Mouse (Mus musculus) heart, embryonic 11.5 days (tissue): ENCODE results near the gene 4930522H14Rik. TPM values are rescaled to one million over a fixed set of nuclear protein-coding genes. Genes with fewer than 3 reads are reported as not detected.

Experiments
- ATAC-seq: fragments of 200-750 bp; cut with Nextera tagmentation; replicated peaks from 2 replicates; pipeline ENCODE4 v1.8.0; 2017; ENCODE audit warnings: moderate library complexity; ENCODE audit not compliant: insufficient number of reproducible peaks, low FRiP score, low TSS enrichment
- H3K27ac ChIP-seq: fragments of 300-500 bp; sonication (generic); 2 replicates; pipeline ENCODE4 v1.5.1; 2014; ENCODE audit warnings: mild to moderate bottlenecking, low read depth, low read length
- H3K27me3 ChIP-seq: fragments of 300-500 bp; sonication (generic); 2 replicates; pipeline ENCODE4 v1.6.1; 2014; ENCODE audit warnings: mild to moderate bottlenecking, low read length, mixed read lengths; ENCODE audit not compliant: control insufficient read depth, insufficient read depth
- H3K36me3 ChIP-seq: fragments of 300-500 bp; sonication (generic); 2 replicates; pipeline ENCODE4 v1.6.1; 2014; ENCODE audit warnings: mild to moderate bottlenecking, low read length, moderate library complexity, mixed read lengths; ENCODE audit not compliant: control insufficient read depth, insufficient read depth
- H3K4me1 ChIP-seq: fragments of 300-500 bp; sonication (generic); 2 replicates; pipeline ENCODE4 v1.6.1; 2014; ENCODE audit warnings: low read length; ENCODE audit not compliant: control insufficient read depth, insufficient read depth
- H3K4me2 ChIP-seq: fragments of 300-500 bp; sonication (generic); 2 replicates; pipeline ENCODE4 v1.6.1; 2014; ENCODE audit warnings: mild to moderate bottlenecking, moderate library complexity
- H3K4me3 ChIP-seq: fragments of 300-500 bp; sonication (generic); 2 replicates; pipeline ENCODE4 v1.5.1; 2014; ENCODE audit warnings: low read depth, low read length
- H3K9ac ChIP-seq: fragments of 300-500 bp; sonication (generic); 2 replicates; pipeline ENCODE4 v1.6.1; 2014; ENCODE audit warnings: mild to moderate bottlenecking, low read depth, low read length, moderate library complexity
- H3K9me3 ChIP-seq: fragments of 300-500 bp; sonication (generic); replicated peaks from 2 replicates; pipeline ENCODE4 v1.6.1; 2016; ENCODE audit warnings: low read length; ENCODE audit not compliant: control insufficient read depth
- WGBS: fragments of 180-500 bp; shearing (Covaris S2); extraction: QIAGEN DNeasy Blood & Tissue Kit; methylation state at CpG from one replicate; pipeline ENCODE4 v1.1.7; 2014; ENCODE audit not compliant: insufficient replicate concordance; 5-methylcytosine and 5-hydroxymethylcytosine counted together
- polyA plus RNA-seq: library from polyadenylated mRNA; unstranded; fragments of >200 nt; fragmentation: Nextera tagmentation; extraction: Ambion mirVana; gene quantifications from 2 replicates; pipeline ENCODE4 v1.2.1, GENCODE M21; 2014

The 4930522H14Rik gene
- polyA plus RNA-seq, 1 experiment from 2014 or later: not detected

DNA sequence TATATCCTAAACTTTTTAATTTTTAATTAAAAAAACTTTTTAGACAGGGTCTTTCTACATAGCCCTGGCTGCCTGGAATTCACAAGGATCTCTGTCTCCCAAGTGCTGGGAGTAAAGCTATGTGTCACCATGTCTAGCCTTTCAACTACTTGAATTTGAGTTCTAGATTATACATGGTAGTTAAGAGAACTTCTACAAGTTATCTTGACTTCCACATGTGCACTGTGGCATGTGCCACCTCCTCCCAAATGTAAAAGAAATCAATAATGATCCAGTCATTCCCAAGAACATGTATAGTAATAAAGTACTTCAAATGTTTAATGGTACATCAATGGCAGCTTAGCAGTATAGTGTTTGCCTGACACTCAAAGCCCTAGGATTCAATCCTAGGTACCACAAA lies 63.4 kb downstream of the 4930522H14Rik start:
- no peak overlapping the region for H3K4me3 ChIP-seq
- H3K27ac ChIP-seq: no peak overlapping the region
- H3K4me1 ChIP-seq: no peaks in the 10 kb centered on the region
- H3K9me3 ChIP-seq: no peaks in the 10 kb centered on the region
- no peak for ATAC-seq
- H3K36me3 ChIP-seq: 0 out of 2 replicates have a peak, but pooled peaks cover 4% of the 10 kb centered on the region
- no peaks in the 10 kb centered on the region for H3K27me3 ChIP-seq
- H3K4me2 ChIP-seq: no peak overlapping the region
- H3K9ac ChIP-seq: no peak overlapping the region

GRCm38 (mm10) chr4:109463892-109464291 lies 67.2 kb downstream of the 4930522H14Rik start:
- H3K9ac ChIP-seq: no peak overlapping the region
- peaks cover 9% of the 10 kb centered on the region; the same call in 1 of the 2 replicates for H3K4me1 ChIP-seq
- H3K4me3 ChIP-seq: no peak overlapping the region
- no peak for ATAC-seq
- H3K27ac ChIP-seq: no peak overlapping the region
- no peaks in the 10 kb centered on the region for H3K36me3 ChIP-seq
- H3K9me3 ChIP-seq: no peaks in the 10 kb centered on the region
- H3K4me2 ChIP-seq: no peak overlapping the region
- H3K27me3 ChIP-seq: no peaks in the 10 kb centered on the region

- peak overlapping the region; percentile 25; the same call in 1 of the 2 replicates for H3K4me2 ChIP-seq
- H3K36me3 ChIP-seq: no peaks in the 10 kb centered on the region; the same call in 1 of the 2 replicates
- H3K27me3 ChIP-seq: no peaks in the 10 kb centered on the region
- H3K4me3 ChIP-seq: no peak overlapping the region
- H3K4me1 ChIP-seq: peaks cover 9% of the 10 kb centered on the region; the same call in 1 of the 2 replicates
- peak overlapping the region; percentile 73 for H3K27ac ChIP-seq
- peak; percentile 49; the same call in 1 of the 2 replicates for ATAC-seq
- no peaks in the 10 kb centered on the region for H3K9me3 ChIP-seq
- peak overlapping the region; percentile 39; the same call in 1 of the 2 replicates for H3K9ac ChIP-seq
- 56% methylated on average over 3 of the region's 3 CpGs for WGBS
Measured at GRCm38 (mm10) chr4:109460421-109461179, 70.5 kb downstream of the 4930522H14Rik start.

DNA sequence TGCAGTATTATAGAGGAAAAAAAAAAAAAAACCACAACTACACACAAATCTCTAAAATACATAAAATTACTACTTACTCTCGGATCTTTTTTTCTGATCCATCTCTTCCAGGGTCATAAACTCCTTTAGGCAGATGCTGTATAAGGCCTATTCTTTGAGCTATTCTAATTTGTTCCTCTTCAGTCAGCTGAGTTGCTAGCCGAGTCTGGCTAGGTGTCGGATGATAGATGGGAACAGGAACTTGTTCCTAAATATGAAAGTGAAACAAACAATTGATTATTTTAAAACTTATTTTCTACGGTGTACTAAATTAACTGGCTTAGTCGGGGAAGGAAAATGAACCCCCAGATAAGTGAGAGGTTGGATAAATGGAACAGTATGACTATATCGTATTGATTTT lies 74.3 kb downstream of the 4930522H14Rik start:
- H3K9me3 ChIP-seq: no peaks in the 10 kb centered on the region
- no peaks in the 10 kb centered on the region for H3K27me3 ChIP-seq
- ATAC-seq: no peak
- H3K9ac ChIP-seq: no peak overlapping the region
- no peak overlapping the region for H3K4me2 ChIP-seq
- H3K36me3 ChIP-seq: no peaks in the 10 kb centered on the region; the same call in 1 of the 2 replicates
- H3K4me1 ChIP-seq: peaks cover 9% of the 10 kb centered on the region; the same call in 1 of the 2 replicates
- WGBS: 90% methylated on average over 6 of the region's 6 CpGs
- H3K27ac ChIP-seq: no peak overlapping the region
- H3K4me3 ChIP-seq: no peak overlapping the region

Other genes starting within 250 kb of the 4930522H14Rik start
- gene Ttc39a, start 124.7 kb downstream of the 4930522H14Rik start, polyA plus RNA-seq: 10.8 and 11.4 TPM in 2 replicates
- 47.1 and 47.8 TPM in 2 replicates for gene Rnf11, start 46.6 kb downstream of the 4930522H14Rik start, polyA plus RNA-seq
- 5.2 and 6.1 TPM in 2 replicates for gene Cdkn2c, start 135.9 kb upstream of the 4930522H14Rik start, polyA plus RNA-seq
- 25.2 and 25.3 TPM in 2 replicates for gene Faf1, start 145.3 kb upstream of the 4930522H14Rik start, polyA plus RNA-seq